Mouse (Mus musculus) urinary bladder, postnatal 4 days (tissue): Measurements from ENCODE around the gene Crnkl1.

ENCODE experiments used
- DNase-seq, 2 experiments: peaks; one replicate each; pipeline ENCODE4 v3.0.0; 2021 to 2022; ENCODE audit warnings: low spot score in 2 of 2

Crnkl1 gene

DNA sequence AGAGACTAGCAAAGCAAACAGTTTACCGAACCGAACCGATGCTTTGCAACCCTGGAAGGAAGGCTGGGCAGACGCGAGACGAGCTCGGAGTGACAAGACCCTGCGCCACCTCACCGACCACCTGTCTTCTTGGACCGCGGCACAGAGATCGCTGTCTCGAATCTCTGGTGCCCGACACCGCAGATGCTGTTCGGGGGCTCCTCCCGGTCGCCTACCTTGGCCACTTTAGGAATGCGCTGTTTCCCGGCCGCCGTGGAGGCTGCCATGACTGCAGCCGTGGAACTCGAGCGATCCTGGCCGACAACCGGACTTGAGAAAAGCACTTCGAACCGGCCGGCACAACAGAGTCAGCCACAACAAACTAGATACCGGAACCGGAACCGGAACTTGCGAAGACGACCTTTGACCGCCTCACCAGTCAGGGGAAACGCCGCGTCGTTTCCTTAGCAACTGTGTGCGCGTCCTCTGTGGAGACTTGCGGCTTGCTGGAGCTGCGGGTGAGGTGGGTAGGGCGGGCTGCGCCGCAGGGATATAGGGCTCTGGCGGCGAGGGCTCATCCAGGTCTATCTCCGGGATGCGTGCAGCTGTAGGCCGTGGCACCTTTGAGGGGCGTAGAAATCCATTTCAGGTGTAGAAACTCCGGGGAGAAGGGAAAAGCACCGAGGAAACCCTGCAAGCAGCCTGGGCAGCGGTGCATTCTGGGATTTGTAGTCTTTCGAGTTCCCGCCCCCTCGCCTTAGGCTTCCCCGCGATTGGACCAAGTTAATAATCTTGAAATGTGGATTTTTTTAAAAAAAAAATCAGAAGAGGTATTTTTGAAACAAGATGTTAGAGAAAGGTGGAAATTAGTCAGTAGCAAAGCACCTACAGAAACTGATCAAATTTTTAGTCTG, at the start of gene Crnkl1, which contains the start of gene Cfap61:
Crnkl1 (minus strand) TSS at position 676 of the 893 bp plus-strand sequence.
Cfap61 (plus strand) TSS at position 446 of the 893 bp plus-strand sequence.
- DNase-seq = peak; percentile 85 to 91

DNA sequence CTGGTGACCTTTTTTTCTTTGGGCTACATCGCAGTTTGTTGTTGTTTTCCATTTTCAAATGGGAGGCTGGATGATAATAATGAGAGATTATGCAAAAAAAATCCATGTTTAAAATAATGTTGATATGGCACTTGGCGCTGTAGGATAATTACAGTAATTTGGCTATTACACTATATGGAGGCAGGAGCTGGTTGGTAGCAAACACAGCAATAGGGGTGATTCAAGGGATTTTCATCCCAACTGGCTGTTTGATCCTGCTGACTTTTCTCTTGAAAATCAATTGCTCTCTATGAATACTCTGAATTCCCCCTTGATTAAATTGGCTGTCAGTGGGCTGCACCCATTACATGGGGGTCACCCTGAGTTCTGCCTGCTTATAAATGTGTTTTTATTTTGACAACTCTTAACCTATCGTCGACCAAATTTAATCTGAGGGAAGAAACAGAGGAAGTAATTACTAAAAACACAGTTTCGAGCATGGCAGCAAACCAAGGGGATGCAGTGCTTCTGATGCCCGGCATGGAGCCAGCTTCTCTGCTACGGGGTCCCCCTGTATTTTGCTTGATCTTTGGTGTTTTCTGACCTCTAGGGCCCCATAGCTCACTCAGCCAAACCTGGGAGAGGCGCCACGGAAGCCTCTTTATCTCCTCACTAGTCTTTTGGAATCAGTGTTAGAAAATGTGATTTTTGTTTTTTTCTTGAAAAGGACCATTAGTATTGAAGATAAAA, 47.7 kb upstream of the Crnkl1 start:
- DNase-seq = no peak

GRCm38 (mm10) chr2:145981699-145982112, 46.9 kb upstream of the Crnkl1 start:
- peak in 1 of 2 experiments; percentile 51 for DNase-seq

DNA sequence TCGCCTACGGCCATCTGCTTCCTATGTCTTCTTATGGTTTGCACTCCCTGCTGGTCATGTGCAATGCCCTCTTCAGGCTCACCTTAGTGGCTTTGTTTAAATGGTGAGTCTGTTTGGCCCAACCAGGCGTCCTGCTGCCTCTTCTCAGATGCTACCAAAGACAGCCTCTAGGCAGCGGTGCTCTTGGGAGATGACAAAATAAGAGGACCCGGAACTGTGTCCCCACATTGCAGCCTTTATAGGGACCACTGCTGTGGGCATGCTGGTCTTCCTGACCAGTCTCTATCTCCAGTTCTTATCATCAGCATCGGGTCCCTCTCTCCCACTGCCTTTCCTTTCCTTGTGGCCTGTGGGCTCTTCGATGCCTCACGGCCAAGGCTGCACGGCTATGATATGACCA, 46.1 kb upstream of the Crnkl1 start:
- DNase-seq = peak in 1 of 2 experiments; percentile 49

- DNase-seq = peak in 1 of 2 experiments; percentile 40
Observed at GRCm38 (mm10) chr2:145979616-145980015, 44.8 kb upstream of the Crnkl1 start.

DNA sequence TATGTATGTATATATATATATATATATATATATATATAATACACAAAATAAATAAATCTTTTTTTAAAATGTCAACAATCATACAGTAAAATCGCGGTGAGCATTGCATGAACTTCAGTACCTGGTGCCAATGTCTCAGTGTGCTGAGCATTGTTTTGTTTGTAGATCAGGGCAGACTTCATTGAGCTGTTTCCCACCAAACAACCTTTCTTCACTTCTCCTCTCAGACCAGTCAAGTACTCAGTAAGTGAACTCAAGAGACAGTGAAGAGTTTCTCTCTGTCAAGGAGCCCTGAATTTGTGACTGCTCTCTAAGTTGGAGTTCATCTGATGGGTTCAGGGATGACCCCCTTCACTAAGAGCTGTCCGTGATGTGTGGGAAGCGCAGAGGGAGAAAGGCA, 37.8 kb upstream of the Crnkl1 start:
- DNase-seq = peak in 1 of 2 experiments; percentile 48

- peak in 1 of 2 experiments; percentile 40 for DNase-seq
Observed at GRCm38 (mm10) chr2:145971237-145972010, 36.6 kb upstream of the Crnkl1 start.

- DNase-seq = peak in 1 of 2 experiments; percentile 52
Observed at GRCm38 (mm10) chr2:145970751-145971150, 35.9 kb upstream of the Crnkl1 start.

GRCm38 (mm10) chr2:145961861-145962260, 27.0 kb upstream of the Crnkl1 start:
- no peak for DNase-seq

DNA sequence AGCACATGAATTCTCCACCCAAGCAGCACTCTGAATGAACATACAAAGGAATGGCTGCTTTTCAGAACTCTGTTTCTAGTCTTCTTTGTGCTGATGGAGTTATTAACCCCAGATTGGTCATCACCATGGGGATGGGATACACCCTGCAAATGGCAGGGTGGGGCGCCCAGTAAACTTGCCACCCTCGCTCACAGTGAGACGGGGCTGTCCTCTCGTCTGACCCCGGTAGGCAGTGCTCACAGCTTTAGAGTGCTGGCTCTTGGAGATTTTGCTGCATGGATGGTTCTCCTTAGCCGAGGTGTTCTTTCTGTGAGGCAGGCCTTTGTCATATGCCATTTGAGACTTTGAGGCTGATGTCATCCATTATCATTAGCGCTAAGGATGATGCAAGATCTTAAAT, 23.7 kb upstream of the Crnkl1 start:
- DNase-seq = no peak

GRCm38 (mm10) chr2:145958097-145958496, 23.3 kb upstream of the Crnkl1 start:
- DNase-seq = no peak

DNA sequence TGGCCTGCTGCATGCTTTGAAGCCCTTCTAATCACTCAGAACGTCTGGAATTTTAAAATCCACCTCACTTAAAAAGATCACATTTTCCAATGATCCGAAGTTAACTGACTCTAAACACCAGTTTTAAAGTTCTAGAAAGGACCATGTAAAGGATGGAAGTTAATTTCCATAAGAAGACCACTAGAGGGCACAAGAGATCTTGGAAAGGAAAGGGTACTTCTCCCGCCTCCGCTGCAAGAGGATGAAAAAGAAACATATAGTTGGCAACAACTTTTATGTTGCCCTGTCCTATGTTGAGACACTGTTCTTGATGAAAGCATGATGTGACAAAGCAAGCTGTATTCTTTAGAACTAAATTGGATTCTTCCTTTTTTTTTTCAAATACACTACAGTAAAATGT, 22.6 kb upstream of the Crnkl1 start:
- DNase-seq = no peak

- no peak for DNase-seq
Observed at GRCm38 (mm10) chr2:145956318-145956717, 21.5 kb upstream of the Crnkl1 start.

DNA sequence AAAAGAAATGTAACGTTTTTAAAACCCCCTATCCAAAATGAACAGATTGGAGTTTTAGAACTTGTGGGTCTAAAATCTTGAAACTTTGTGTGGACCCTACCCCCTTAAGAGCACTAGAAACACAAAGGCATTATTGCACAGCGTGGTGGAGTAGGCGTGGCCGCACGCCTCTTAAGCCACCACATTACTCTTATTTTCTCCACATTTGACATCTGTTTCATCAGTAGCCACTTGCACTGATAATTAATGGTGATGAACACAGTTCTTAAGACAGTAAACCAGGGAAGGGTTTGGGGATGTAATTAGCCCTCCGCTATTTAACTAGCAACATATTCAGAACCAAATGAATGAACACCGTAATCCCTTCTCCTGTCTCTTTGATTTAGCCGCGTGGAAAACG, 21.0 kb upstream of the Crnkl1 start:
- DNase-seq = no peak

- DNase-seq = no peak
Observed at GRCm38 (mm10) chr2:145952726-145953125, 17.9 kb upstream of the Crnkl1 start.

- DNase-seq = no peak
Observed at GRCm38 (mm10) chr2:145950239-145950638, 15.4 kb upstream of the Crnkl1 start.

- no peak for DNase-seq
Observed at GRCm38 (mm10) chr2:145949475-145950068, 14.8 kb upstream of the Crnkl1 start.

DNA sequence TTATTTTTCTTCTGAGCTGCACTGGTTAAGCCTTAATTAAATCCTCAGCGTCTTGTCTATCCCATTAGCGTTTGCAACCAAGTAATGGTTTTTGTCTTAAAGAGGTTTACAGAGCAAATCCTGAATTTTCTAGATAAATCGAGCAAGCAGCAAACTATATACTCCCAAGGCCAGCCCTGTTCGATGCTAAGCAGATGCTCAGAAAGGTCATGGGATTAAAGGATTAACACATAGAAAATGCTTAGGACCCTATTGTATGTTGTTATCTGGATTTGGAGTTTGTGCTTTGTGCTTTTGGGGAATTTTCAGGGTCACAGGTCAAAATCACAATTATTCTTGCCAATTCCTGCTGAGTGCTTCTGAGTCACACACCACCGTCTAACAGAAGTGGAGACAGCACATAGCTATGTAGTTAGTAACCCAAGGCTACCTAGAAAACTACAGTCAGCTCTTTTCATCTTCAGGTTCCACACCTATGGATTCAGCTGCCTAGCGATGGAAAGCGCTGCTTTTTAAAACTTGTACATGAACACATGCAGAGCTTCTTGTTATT, 13.7 kb upstream of the Crnkl1 start:
- DNase-seq = no peak

DNA sequence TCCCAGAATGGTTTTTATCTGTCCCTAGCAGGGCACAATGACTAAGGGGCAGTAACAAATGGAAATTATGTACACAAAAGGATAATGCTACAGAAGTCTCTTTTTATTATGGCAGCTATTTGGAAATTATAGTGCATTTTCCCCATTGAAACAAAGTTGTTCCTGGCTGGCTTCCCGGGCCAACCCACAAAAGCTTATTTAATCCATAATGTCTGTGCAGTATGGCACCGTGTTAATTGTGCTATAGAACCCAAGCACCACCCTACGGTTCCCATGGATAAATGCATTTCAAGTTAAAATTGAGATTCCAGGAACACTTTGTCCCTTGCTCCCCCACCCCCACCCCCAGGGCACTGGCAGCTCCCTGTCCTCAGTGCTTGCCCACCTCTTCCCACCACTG, 9.5 kb upstream of the Crnkl1 start:
- DNase-seq = no peak

- DNase-seq = no peak
Observed at GRCm38 (mm10) chr2:145941403-145941802, 6.6 kb upstream of the Crnkl1 start.

GRCm38 (mm10) chr2:145936975-145937374, 2.2 kb upstream of the Crnkl1 start:
- no peak for DNase-seq
